Mouse (Mus musculus) embryo, embryonic 11 days (tissue): ENCODE measurements around the gene Hsd17b11.
"Not testable (repeated sequence)": the region's sequence is repeated elsewhere in the genome, so short reads cannot be mapped to it uniquely, and the experiment has no call there.

Experiments
- DNase-seq: peaks from one replicate; pipeline ENCODE4 v3.0.0-alpha.2; 2015

The Hsd17b11 gene

DNA sequence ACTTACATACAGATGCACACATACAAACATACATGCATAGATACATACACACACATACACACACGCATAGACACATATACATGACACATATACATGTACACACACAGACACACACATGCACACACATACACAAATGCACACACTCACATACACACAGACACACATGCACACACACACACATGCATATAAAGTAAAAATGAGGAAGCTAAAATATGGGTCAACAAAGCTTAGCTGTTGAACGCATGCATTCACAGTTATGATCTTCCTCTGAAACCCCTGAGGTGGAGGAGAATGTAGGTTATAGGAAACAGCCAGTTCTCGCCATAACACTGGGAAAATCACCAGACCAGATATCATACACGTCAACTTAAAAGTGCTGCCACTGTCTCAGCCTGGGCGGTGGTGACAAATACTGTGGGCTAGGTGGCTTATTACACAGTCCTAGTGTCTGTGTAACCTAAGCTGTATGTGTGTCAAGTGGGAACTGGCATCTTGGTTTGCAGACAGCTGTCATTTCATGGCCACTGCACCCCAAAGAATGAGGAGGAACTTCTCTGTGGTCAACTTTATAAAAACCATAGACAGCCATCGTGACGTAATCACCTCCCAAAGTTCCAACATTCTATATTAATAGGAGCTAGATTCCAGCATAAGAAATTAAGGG lies 43.7 kb downstream of the Hsd17b11 start:
- DNase-seq, result no peak

GRCm38 (mm10) chr5:103977297-103977696 lies 44.4 kb downstream of the Hsd17b11 start, which contains the start of gene Hsd17b13:
TSS of gene Hsd17b13 (minus strand) at chr5:103977410.
- no peak for DNase-seq

GRCm38 (mm10) chr5:103975736-103976135 lies 46.0 kb downstream of the Hsd17b11 start:
- DNase-seq, result no peak

GRCm38 (mm10) chr5:103972801-103973200 lies 48.9 kb downstream of the Hsd17b11 start:
- DNase-seq, result no peak

- DNase-seq, result no peak
Measured at GRCm38 (mm10) chr5:103972379-103972778, 49.3 kb downstream of the Hsd17b11 start.

DNA sequence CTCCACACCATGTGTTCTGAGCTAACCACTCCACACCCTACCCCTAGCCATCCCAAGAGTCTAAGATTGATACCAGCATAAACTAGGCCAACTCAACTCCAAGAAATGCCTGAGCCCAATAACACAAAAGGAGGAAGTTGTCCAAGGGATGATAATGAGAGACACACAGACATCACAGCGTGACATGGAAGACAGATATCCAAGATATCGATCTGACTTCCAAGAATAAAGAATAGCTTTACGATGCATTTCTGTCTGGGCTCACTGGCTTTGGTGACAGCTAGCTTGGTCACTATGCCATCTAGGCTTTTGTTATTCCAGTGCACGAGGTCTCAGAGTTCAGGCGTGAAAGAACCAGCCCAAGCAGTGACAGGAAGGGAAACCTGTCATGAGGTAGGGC lies 50.7 kb downstream of the Hsd17b11 start:
- DNase-seq, result no peak

GRCm38 (mm10) chr5:103962935-103963429 lies 58.7 kb downstream of the Hsd17b11 start:
- no peak for DNase-seq

DNA sequence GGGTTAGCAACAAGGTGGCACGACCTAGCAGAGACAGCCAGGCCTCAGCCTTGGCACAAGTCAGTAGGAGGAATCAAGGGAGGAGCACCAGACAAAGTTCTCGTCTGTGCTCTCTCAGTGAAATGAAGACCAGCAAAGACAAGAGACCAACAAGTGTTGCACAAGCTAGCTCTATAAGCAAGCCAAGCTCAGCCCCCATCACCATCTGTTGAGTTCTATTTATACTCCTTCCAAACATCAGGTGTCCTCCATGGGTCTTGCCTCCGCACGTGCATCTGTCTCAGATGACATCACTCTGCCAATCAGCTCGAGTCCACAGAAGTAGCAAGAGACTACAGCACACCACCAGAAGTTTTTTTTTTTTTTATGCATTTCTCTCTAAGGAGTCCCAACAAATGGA lies 67.1 kb downstream of the Hsd17b11 start:
- no peak for DNase-seq

DNA sequence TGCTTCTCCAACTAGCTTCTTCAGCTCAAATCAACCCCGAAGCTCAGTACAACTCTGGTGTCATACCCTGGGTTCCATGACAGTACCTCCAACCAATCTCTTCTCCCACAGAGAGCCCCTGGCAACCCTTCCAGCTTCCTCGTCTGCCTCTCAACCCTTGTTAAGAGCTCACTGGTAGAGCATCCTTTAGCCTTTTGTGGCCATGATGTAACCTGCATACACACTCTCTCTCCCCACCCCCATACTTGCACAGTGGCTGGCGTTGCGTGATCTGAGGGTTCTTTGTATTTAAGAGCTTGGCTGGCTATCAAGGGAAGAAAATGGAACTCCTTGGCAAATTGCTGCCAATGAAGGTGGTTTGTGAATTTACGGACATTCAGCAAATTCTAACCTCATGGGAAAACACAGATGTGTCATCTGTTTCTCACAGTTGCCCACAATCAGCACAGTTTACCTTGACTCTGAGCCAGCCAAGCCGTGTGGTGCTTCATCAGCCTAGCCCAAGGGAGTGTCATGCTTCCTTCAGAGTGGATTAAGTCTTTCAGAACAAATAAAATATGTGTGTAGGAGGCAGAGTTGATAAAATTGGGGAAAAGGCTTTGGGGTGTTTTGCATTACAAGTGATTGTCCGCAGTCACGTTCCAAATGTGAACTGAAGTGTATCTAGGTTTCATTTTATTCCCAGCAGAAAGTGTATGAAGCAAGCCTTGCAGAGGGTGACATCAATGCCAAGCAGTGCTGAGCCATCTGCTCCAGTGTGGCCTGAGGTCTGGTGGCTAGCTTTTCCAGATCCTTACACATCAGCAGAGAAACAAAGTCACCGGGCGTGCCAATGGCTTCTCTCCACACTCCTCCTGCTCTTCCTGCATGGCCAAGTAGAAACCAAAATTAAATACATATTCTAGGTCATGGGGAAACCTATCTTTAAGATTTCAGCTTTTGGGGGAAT lies 68.3 kb downstream of the Hsd17b11 start:
- DNase-seq, result no peak

- not testable (repeated sequence) for DNase-seq
Measured at GRCm38 (mm10) chr5:103950138-103950537, 71.6 kb downstream of the Hsd17b11 start.

GRCm38 (mm10) chr5:103943183-103943582 lies 78.5 kb downstream of the Hsd17b11 start:
- DNase-seq, result no peak

DNA sequence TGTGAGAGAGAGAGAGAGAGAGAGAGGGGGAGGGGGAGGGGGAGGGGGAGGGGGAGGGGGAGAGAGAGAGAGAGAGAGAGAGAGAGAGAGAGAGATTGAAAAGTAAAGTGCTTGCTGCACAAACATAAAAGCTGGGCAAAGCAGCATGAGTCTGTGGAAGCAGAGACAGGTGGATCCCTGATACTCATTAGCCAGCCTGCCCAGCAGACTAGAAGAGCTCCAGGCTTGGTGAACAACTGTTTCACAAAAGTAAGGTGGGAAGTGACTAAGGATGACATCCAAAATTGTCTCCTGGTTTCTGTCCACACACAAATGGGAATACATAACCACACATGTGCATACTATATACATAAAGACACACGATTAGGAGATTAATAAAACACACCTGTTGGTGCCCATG lies 81.9 kb downstream of the Hsd17b11 start:
- DNase-seq, result no peak
